ENCODE assay signal across 16 mouse cellular contexts in the genomic region with DNA sequence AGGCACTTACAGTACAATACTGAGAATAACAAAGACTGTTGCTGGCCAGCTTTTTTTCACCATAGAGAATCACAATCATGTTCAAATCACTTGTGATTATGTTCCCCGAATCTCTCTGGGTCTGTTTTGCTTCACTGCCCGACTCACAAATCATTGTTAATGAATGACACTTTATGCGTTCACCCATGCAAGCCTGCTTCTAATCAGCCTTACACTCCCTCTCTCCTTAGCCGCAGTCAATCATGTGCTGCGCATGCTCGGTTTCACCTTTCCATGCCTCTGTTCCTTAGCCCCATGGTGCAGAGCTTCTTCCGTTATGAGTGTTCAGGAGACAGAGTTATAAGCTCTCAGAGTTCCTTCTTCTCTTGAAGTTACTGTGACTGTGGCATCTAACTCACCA. TPM values are rescaled to one million over a fixed set of nuclear protein-coding genes. Genes with fewer than 3 reads are reported as not detected.
A peak's percentile ranks its signal among the peaks of the same experiment; 100 is the strongest.
DNase-seq lines count a peak whose midpoint lies in the region; ATAC-seq lines count a peak whose summit lies in the region.
"Had no signal": no experiment of that assay in that cellular context is flagged by ENCODE, and none has a peak within 500 bp of the region (broad histone marks: within the 10 kb centered on the region; RNA-seq: fewer than 3 reads in every experiment).

No protein-coding gene starts in this region.

- no peak overlapping the region for H3K27ac ChIP-seq in forebrain, embryonic 11.5 days (ENCODE audit: low read depth, low read length)
- H3K27ac ChIP-seq in forebrain, embryonic 15.5 days (replicated peaks), result no peak overlapping the region
- no peak overlapping the region for H3K27ac ChIP-seq in kidney, embryonic 16.5 days (ENCODE audit: low read length)
- H3K27ac ChIP-seq in limb, embryonic 10.5 days, result peak overlapping the region; percentile 56
- H3K27ac ChIP-seq: limb, embryonic 13.5 days had no signal

- H3K36me3 ChIP-seq in forebrain, embryonic 11.5 days (ENCODE audit: control insufficient read depth, insufficient read depth, low read length), result no peaks in the 10 kb centered on the region
- H3K36me3 ChIP-seq in forebrain, embryonic 15.5 days, result no peaks in the 10 kb centered on the region
- no peaks in the 10 kb centered on the region for H3K36me3 ChIP-seq in kidney, embryonic 16.5 days (ENCODE audit: insufficient read depth, low read length)
- H3K36me3 ChIP-seq in limb, embryonic 10.5 days, result no peaks in the 10 kb centered on the region
- H3K36me3 ChIP-seq: limb, embryonic 13.5 days had no signal

- no peak overlapping the region for H3K4me2 ChIP-seq in forebrain, embryonic 11.5 days (ENCODE audit: low read depth, low read length, severe bottlenecking)
- H3K4me2 ChIP-seq in forebrain, embryonic 15.5 days (replicated peaks), result no peak overlapping the region
- H3K4me2 ChIP-seq in kidney, embryonic 16.5 days (replicated peaks; ENCODE audit: low read depth, low read length), result no peak overlapping the region
- H3K4me2 ChIP-seq: limb, embryonic 13.5 days had no signal

- no peak for DNase-seq in forebrain, embryonic 11.5 days (ENCODE audit: low spot score)
- DNase-seq in kidney, postnatal 14 days, result no peak
- DNase-seq in embryo, embryonic 11 days, result peak; percentile 63
- peak; percentile 72 for DNase-seq in limb, embryonic 10.5 days (ENCODE audit: low spot score)
- no peak for DNase-seq in spleen, adult 12 weeks (ENCODE audit: low spot score)
- no peak for DNase-seq in thymus, adult 18-20 months
- DNase-seq: cerebellum, adult 8-10 months; gastrocnemius, postnatal 36 days; liver, postnatal 0 days; lung, postnatal 36 days; spleen, adult 18-20 months had no signal

- 33% methylated on average over 7 of the region's 7 CpGs for WGBS in forebrain, embryonic 11.5 days
- WGBS in forebrain, embryonic 15.5 days, result 21% methylated on average over 7 of the region's 7 CpGs
- WGBS in kidney, embryonic 16.5 days, result 19% methylated on average over 7 of the region's 7 CpGs
- WGBS in limb, embryonic 10.5 days, result 22% methylated on average over 7 of the region's 7 CpGs

- no peak overlapping the region for H3K9ac ChIP-seq in forebrain, embryonic 11.5 days (ENCODE audit: low read length)
- H3K9ac ChIP-seq in forebrain, embryonic 15.5 days (replicated peaks), result no peak overlapping the region
- H3K9ac ChIP-seq in kidney, embryonic 16.5 days (replicated peaks; ENCODE audit: low read length), result no peak overlapping the region
- H3K9ac ChIP-seq: limb, embryonic 13.5 days; liver, postnatal 0 days had no signal

- no peaks in the 10 kb centered on the region for H3K27me3 ChIP-seq in forebrain, embryonic 11.5 days (ENCODE audit: control insufficient read depth, insufficient read depth, low read length)
- H3K27me3 ChIP-seq in forebrain, embryonic 15.5 days, result no peaks in the 10 kb centered on the region
- H3K27me3 ChIP-seq in kidney, embryonic 16.5 days (ENCODE audit: insufficient read depth, low read length), result no peaks in the 10 kb centered on the region
- H3K27me3 ChIP-seq in limb, embryonic 10.5 days (ENCODE audit: low read depth, poor library complexity, severe bottlenecking), result no peaks in the 10 kb centered on the region
- H3K27me3 ChIP-seq: limb, embryonic 13.5 days; Patski had no signal

- no peaks in the 10 kb centered on the region for H3K9me3 ChIP-seq in forebrain, embryonic 11.5 days (ENCODE audit: control insufficient read depth, low read length)
- H3K9me3 ChIP-seq in forebrain, embryonic 15.5 days, result no peaks in the 10 kb centered on the region
- no peaks in the 10 kb centered on the region for H3K9me3 ChIP-seq in kidney, embryonic 16.5 days (ENCODE audit: low read length)
- no peaks in the 10 kb centered on the region for H3K9me3 ChIP-seq in limb, embryonic 10.5 days (replicated peaks)
- H3K9me3 ChIP-seq: limb, embryonic 13.5 days had no signal

- no peaks in the 10 kb centered on the region for H3K4me1 ChIP-seq in forebrain, embryonic 11.5 days (replicated peaks; ENCODE audit: control insufficient read depth, insufficient read depth, low read length)
- no peaks in the 10 kb centered on the region for H3K4me1 ChIP-seq in forebrain, embryonic 15.5 days
- H3K4me1 ChIP-seq in kidney, embryonic 16.5 days (ENCODE audit: insufficient read depth, low read length), result peaks cover 9% of the 10 kb centered on the region
- H3K4me1 ChIP-seq in limb, embryonic 10.5 days, result peaks cover 17% of the 10 kb centered on the region
- H3K4me1 ChIP-seq: limb, embryonic 13.5 days had no signal

- peak; percentile 74 for ATAC-seq in forebrain, embryonic 11.5 days (replicated peaks; ENCODE audit: low FRiP score)
- ATAC-seq in forebrain, embryonic 15.5 days (replicated peaks), result no peak
- ATAC-seq in kidney, embryonic 16.5 days (ENCODE audit: low FRiP score, low TSS enrichment), result peak; percentile 89
- ATAC-seq: inflammation-experienced regulatory T-cells, adult 6 months; liver, postnatal 0 days; Patski had no signal

- H3K4me3 ChIP-seq in forebrain, embryonic 11.5 days (ENCODE audit: low read depth, low read length), result no peak overlapping the region
- no peak overlapping the region for H3K4me3 ChIP-seq in forebrain, embryonic 15.5 days
- H3K4me3 ChIP-seq in kidney, embryonic 16.5 days (ENCODE audit: low read length), result no peak overlapping the region
- H3K4me3 ChIP-seq in limb, embryonic 10.5 days, result no peak overlapping the region
- H3K4me3 ChIP-seq: limb, embryonic 13.5 days had no signal

RNA-seq across cellular contexts. Expression of gene Pik3c2g, which starts 17.8 kb away (rescaled TPM):
- 0.36 TPM in 1 of 2 replicates, not detected in the other for polyA plus RNA-seq in forebrain, embryonic 11.5 days (2014; fragmentation: Nextera tagmentation; extraction: Ambion mirVana)
- 0.05 and 0.10 TPM in 2 replicates for polyA plus RNA-seq in forebrain, embryonic 15.5 days (2015; fragmentation: Nextera tagmentation; extraction: Ambion mirVana)
- 0.29 and 0.41 TPM in 2 replicates for polyA plus RNA-seq in kidney, embryonic 16.5 days (2015; fragmentation: Nextera tagmentation; extraction: Ambion mirVana)
- polyA plus RNA-seq in limb, embryonic 10.5 days (2016; fragmentation: Nextera tagmentation; extraction: Ambion mirVana), result 0.10 and 0.33 TPM in 2 replicates

Comparison
In these comparisons a context has a peak if more than half of its experiments do, and no peak if none do; other contexts are left out.
1. DNase-seq: peak in embryo, embryonic 11 days (single experiment) and limb, embryonic 10.5 days (single experiment); none in forebrain, embryonic 11.5 days (single experiment), kidney, postnatal 14 days (single experiment), spleen, adult 12 weeks (single experiment) and thymus, adult 18-20 months (0 of 2).